Mouse (Mus musculus): ENCODE measurements at regions not wholly inside any gene's neighbourhood (a gene's known extent, or its start where the extent isn't known, plus 50 kb on each side); places are given as distances from the start of the nearest gene placed in this dataset.
"Not testable (repeated sequence)": the region's sequence is repeated elsewhere in the genome, so short reads cannot be mapped to it uniquely, and the experiment has no call there.

- DNase-seq (ENCODE audit: low read depth, low spot score), result no peak
These were observed 196.3 kb upstream of the Tas2r119 start for GRCm38 (mm10) chr15:31980791-31981190.

GRCm38 (mm10) chr15:31987291-31987690, 189.8 kb upstream of the Tas2r119 start:
- no peak for DNase-seq (ENCODE audit: low read depth, low spot score)

- no peak for DNase-seq (ENCODE audit: low read depth, low spot score)
These were observed 188.0 kb upstream of the Tas2r119 start for GRCm38 (mm10) chr15:31989093-31989492.

- DNase-seq (ENCODE audit: low read depth, low spot score), result no peak
These were observed 187.3 kb upstream of the Tas2r119 start for GRCm38 (mm10) chr15:31989593-31990290.

- no peak for DNase-seq (ENCODE audit: low read depth, low spot score)
These were observed 179.1 kb upstream of the Tas2r119 start for GRCm38 (mm10) chr15:31997996-31998395.

- no peak for DNase-seq (ENCODE audit: low read depth, low spot score)
These were observed 177.5 kb upstream of the Tas2r119 start for GRCm38 (mm10) chr15:31999553-31999952.

- DNase-seq (ENCODE audit: low read depth, low spot score), result peak; percentile 6
These were observed 174.1 kb upstream of the Tas2r119 start for GRCm38 (mm10) chr15:32002950-32003422.

- no peak for DNase-seq (ENCODE audit: low read depth, low spot score)
These were observed 173.6 kb upstream of the Tas2r119 start for GRCm38 (mm10) chr15:32003489-32003888.

- DNase-seq (ENCODE audit: low read depth, low spot score), result peak; percentile 3
These were observed 171.1 kb upstream of the Tas2r119 start for GRCm38 (mm10) chr15:32005986-32006385.

GRCm38 (mm10) chr15:32009818-32010217, 167.3 kb upstream of the Tas2r119 start:
- DNase-seq (ENCODE audit: low read depth, low spot score), result peak; percentile 3

- DNase-seq (ENCODE audit: low read depth, low spot score), result peak; percentile 79
These were observed 165.0 kb upstream of the Tas2r119 start for GRCm38 (mm10) chr15:32012044-32012443.

GRCm38 (mm10) chr15:32012838-32013237, 164.3 kb upstream of the Tas2r119 start:
- DNase-seq (ENCODE audit: low read depth, low spot score), result no peak

GRCm38 (mm10) chr15:32015169-32015568, 161.9 kb upstream of the Tas2r119 start:
- no peak for DNase-seq (ENCODE audit: low read depth, low spot score)

GRCm38 (mm10) chr15:32020323-32021008, 156.6 kb upstream of the Tas2r119 start:
- peak; percentile 53 for DNase-seq (ENCODE audit: low read depth, low spot score)

GRCm38 (mm10) chr15:32021009-32021602, 156.0 kb upstream of the Tas2r119 start:
- no peak for DNase-seq (ENCODE audit: low read depth, low spot score)

GRCm38 (mm10) chr15:32034091-32034490, 143.0 kb upstream of the Tas2r119 start:
- DNase-seq (ENCODE audit: low read depth, low spot score), result no peak

GRCm38 (mm10) chr15:32034790-32035189, 142.3 kb upstream of the Tas2r119 start:
- no peak for DNase-seq (ENCODE audit: low read depth, low spot score)

- no peak for DNase-seq (ENCODE audit: low read depth, low spot score)
These were observed 135.3 kb upstream of the Tas2r119 start for GRCm38 (mm10) chr15:32041764-32042163.

GRCm38 (mm10) chr15:32042173-32042572, 134.9 kb upstream of the Tas2r119 start:
- no peak for DNase-seq (ENCODE audit: low read depth, low spot score)

- DNase-seq (ENCODE audit: low read depth, low spot score), result no peak
These were observed 134.5 kb upstream of the Tas2r119 start for GRCm38 (mm10) chr15:32042589-32042988.

GRCm38 (mm10) chr15:32043207-32043606, 133.9 kb upstream of the Tas2r119 start:
- DNase-seq (ENCODE audit: low read depth, low spot score), result no peak

- not testable (repeated sequence) for DNase-seq (ENCODE audit: low read depth, low spot score)
These were observed 133.4 kb upstream of the Tas2r119 start for GRCm38 (mm10) chr15:32043670-32044069.

GRCm38 (mm10) chr15:32048836-32049235, 128.3 kb upstream of the Tas2r119 start:
- no peak for DNase-seq (ENCODE audit: low read depth, low spot score)

Data from 3T3-L1 (cell line).